Mouse (Mus musculus): ENCODE results near the gene Ube2v1. TPM values are rescaled to one million over a fixed set of nuclear protein-coding genes. Genes with fewer than 3 reads are reported as not detected.

Gene Ube2v1
- polyA plus RNA-seq, 1 experiment, result 237 TPM

GRCm38 (mm10) chr2:167600481-167600995 is 31.4 kb downstream of the Ube2v1 start:
- H3K4me3 ChIP-seq (ENCODE audit: insufficient read depth, poor library complexity, severe bottlenecking), result no peak overlapping the region
- H3K27me3 ChIP-seq (ENCODE audit: control insufficient read depth, insufficient read depth, insufficient read length), result no peaks in the 10 kb centered on the region
- H3K36me3 ChIP-seq (ENCODE audit: control insufficient read depth, insufficient read depth), result no peaks in the 10 kb centered on the region
- H3K79me3 ChIP-seq (ENCODE audit: low read depth), result no peaks in the 10 kb centered on the region
- TF ChIP-seq MYOG (IDR thresholded peaks at IDR 0.05; ENCODE audit: control insufficient read depth, extremely low read depth, insufficient read length), result no peak
- peak; percentile 60 for TF ChIP-seq MYOD1 (IDR thresholded peaks at IDR 0.05; ENCODE audit: control insufficient read depth, insufficient read length, low read depth)
- no peaks in the 10 kb centered on the region for H3K79me2 ChIP-seq (ENCODE audit: control insufficient read depth, insufficient read depth)
- no peak overlapping the region for H3ac ChIP-seq (ENCODE audit: control insufficient read depth, insufficient read length, low read depth)

DNA sequence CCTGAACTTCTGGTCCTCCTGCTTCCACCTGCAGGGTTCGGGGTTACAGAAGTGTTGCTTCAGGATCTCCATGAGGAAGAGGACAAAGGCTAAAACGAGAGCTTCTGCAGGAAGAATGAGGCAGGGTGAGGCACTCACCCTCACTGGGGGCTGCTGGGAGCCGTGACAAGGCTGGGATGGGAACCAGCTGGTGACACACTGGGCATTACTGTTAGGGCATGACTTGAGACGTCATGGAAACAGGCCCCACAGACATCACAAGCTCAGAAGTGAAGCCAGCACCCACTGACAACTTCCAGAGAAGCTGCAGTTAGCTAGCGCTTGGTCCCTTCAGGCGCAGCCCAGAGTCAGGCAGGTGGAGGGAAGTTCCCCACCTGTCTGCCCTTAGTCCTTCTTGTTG is 32.0 kb downstream of the Ube2v1 start:
- Histone ChIP-seq H3K4me3 (ENCODE audit: insufficient read depth, poor library complexity, severe bottlenecking) (no peak overlapping the region), H3K27me3 (ENCODE audit: control insufficient read depth, insufficient read depth, insufficient read length) (no peaks in the 10 kb centered on the region), H3K36me3 (ENCODE audit: control insufficient read depth, insufficient read depth) (no peaks in the 10 kb centered on the region), H3K79me2 (ENCODE audit: control insufficient read depth, insufficient read depth) (no peaks in the 10 kb centered on the region), H3ac (ENCODE audit: control insufficient read depth, insufficient read length, low read depth) (no peak overlapping the region), H3K79me3 (ENCODE audit: low read depth) (no peaks in the 10 kb centered on the region)
- no peak for TF ChIP-seq MYOD1 (IDR thresholded peaks at IDR 0.05; ENCODE audit: control insufficient read depth, insufficient read length, low read depth)
- TF ChIP-seq FOSL1 (IDR thresholded peaks at IDR 0.05; ENCODE audit: insufficient read depth, low read length, poor library complexity, severe bottlenecking), result no peak
- no peak for TF ChIP-seq CEBPB (IDR thresholded peaks at IDR 0.05; ENCODE audit: low read depth)
- TF ChIP-seq CTCF (IDR thresholded peaks at IDR 0.05; ENCODE audit: control insufficient read depth, insufficient read depth, insufficient read length), result no peak
- no peak for TF ChIP-seq MYOG (IDR thresholded peaks at IDR 0.05; ENCODE audit: control insufficient read depth, extremely low read depth, insufficient read length)

GRCm38 (mm10) chr2:167599195-167599594 is 32.7 kb downstream of the Ube2v1 start:
- no peak for TF ChIP-seq MYOG (IDR thresholded peaks at IDR 0.05; ENCODE audit: control insufficient read depth, extremely low read depth, insufficient read length)
- TF ChIP-seq CEBPB (IDR thresholded peaks at IDR 0.05; ENCODE audit: low read depth), result no peak
- no peak for TF ChIP-seq MYOD1 (IDR thresholded peaks at IDR 0.05; ENCODE audit: control insufficient read depth, insufficient read length, low read depth)
- no peak for TF ChIP-seq USF1 (IDR thresholded peaks at IDR 0.05; ENCODE audit: low read depth)
- no peak for TF ChIP-seq CTCF (IDR thresholded peaks at IDR 0.05; ENCODE audit: control insufficient read depth, insufficient read depth, insufficient read length)
- TF ChIP-seq MAX (IDR thresholded peaks at IDR 0.05), result no peak
- no peak for TF ChIP-seq FOSL1 (IDR thresholded peaks at IDR 0.05; ENCODE audit: insufficient read depth, low read length, poor library complexity, severe bottlenecking)
- Histone ChIP-seq H3K79me2 (ENCODE audit: control insufficient read depth, insufficient read depth) (no peaks in the 10 kb centered on the region), H3K79me3 (ENCODE audit: low read depth) (no peaks in the 10 kb centered on the region), H3ac (ENCODE audit: control insufficient read depth, insufficient read length, low read depth) (no peak overlapping the region), H3K4me3 (ENCODE audit: insufficient read depth, poor library complexity, severe bottlenecking) (no peak overlapping the region), H3K27me3 (ENCODE audit: control insufficient read depth, insufficient read depth, insufficient read length) (no peaks in the 10 kb centered on the region), H3K36me3 (ENCODE audit: control insufficient read depth, insufficient read depth) (no peaks in the 10 kb centered on the region)

DNA sequence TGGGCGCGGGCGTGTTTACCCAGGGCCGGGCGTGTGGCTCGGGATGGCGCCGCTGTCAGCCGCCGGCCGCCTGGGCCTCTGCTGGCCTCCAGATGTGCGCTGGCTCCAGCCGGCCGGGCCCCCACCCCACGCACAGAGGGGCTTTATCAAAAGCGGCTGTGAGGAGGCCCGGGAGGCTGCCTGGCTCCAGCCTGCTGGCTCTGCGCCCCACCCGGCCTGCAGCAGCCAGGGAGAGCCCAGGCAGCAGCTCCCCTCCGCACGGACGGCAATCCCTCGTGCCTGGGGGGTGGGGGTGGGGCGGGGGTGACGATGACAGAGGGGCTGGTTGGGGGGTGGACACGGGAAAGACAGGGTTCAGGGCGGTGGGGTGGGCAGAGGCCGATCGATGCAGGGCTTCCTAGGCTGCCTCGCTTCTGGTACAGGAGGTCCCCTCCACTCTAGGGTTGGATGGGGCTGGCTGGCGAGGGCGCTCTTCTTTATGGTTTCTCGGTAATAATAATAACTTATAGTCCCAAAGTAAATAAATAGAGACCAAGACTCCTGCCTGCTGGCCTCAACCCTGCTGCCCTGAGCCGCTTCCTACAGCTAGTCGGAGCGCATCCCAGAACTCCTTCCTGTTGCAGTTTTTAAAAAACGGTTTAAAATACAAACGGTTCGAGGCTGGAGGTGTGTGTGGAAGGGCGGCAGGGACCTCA is 34.3 kb downstream of the Ube2v1 start:
- Histone ChIP-seq H3K4me3 (ENCODE audit: insufficient read depth, poor library complexity, severe bottlenecking) (no peak overlapping the region), H3K79me3 (ENCODE audit: low read depth) (no peaks in the 10 kb centered on the region), H3K36me3 (ENCODE audit: control insufficient read depth, insufficient read depth) (no peaks in the 10 kb centered on the region), H3ac (ENCODE audit: control insufficient read depth, insufficient read length, low read depth) (no peak overlapping the region), H3K79me2 (ENCODE audit: control insufficient read depth, insufficient read depth) (no peaks in the 10 kb centered on the region), H3K27me3 (ENCODE audit: control insufficient read depth, insufficient read depth, insufficient read length) (no peaks in the 10 kb centered on the region)
- no peak for TF ChIP-seq CEBPB (IDR thresholded peaks at IDR 0.05; ENCODE audit: low read depth)
- TF ChIP-seq MYOD1 (IDR thresholded peaks at IDR 0.05; ENCODE audit: control insufficient read depth, insufficient read length, low read depth), result no peak
- no peak for TF ChIP-seq CTCF (IDR thresholded peaks at IDR 0.05; ENCODE audit: control insufficient read depth, insufficient read depth, insufficient read length)

GRCm38 (mm10) chr2:167596726-167597491 is 35.0 kb downstream of the Ube2v1 start:
- TF ChIP-seq FOSL1 (IDR thresholded peaks at IDR 0.05; ENCODE audit: insufficient read depth, low read length, poor library complexity, severe bottlenecking) (no peak), MAX (IDR thresholded peaks at IDR 0.05) (no peak), MYOD1 (IDR thresholded peaks at IDR 0.05; ENCODE audit: control insufficient read depth, insufficient read length, low read depth) (no peak)
- no peaks in the 10 kb centered on the region for H3K36me3 ChIP-seq (ENCODE audit: control insufficient read depth, insufficient read depth)
- no peaks in the 10 kb centered on the region for H3K79me2 ChIP-seq (ENCODE audit: control insufficient read depth, insufficient read depth)
- H3K4me3 ChIP-seq (ENCODE audit: insufficient read depth, poor library complexity, severe bottlenecking), result no peak overlapping the region
- no peak overlapping the region for H3ac ChIP-seq (ENCODE audit: control insufficient read depth, insufficient read length, low read depth)
- H3K79me3 ChIP-seq (ENCODE audit: low read depth), result no peaks in the 10 kb centered on the region
- H3K27me3 ChIP-seq (ENCODE audit: control insufficient read depth, insufficient read depth, insufficient read length), result no peaks in the 10 kb centered on the region

DNA sequence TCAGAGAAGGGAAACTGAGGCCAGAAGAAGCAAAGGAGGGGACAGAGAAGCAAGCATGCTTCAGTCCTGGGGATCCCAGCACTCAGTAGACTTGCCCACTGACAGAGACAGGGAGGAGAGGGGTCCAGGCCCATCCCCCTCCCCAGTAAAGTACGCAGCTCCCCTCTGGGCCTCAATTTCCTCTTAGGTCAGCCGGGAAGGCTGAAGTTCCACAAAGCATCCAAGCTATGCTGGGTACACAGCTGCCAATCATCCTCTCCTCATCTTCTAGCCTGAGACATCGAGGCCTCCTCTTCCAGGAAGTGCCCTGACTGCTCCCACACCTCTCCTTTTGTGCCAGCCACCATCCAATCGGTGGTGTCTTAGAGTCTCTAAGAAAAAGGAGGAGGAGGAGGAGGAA is 35.6 kb downstream of the Ube2v1 start:
- no peaks in the 10 kb centered on the region for H3K36me3 ChIP-seq (ENCODE audit: control insufficient read depth, insufficient read depth)
- no peaks in the 10 kb centered on the region for H3K79me2 ChIP-seq (ENCODE audit: control insufficient read depth, insufficient read depth)
- TF ChIP-seq USF1 (IDR thresholded peaks at IDR 0.05; ENCODE audit: low read depth) (no peak), FOSL1 (IDR thresholded peaks at IDR 0.05; ENCODE audit: insufficient read depth, low read length, poor library complexity, severe bottlenecking) (no peak), CTCF (IDR thresholded peaks at IDR 0.05; ENCODE audit: control insufficient read depth, insufficient read depth, insufficient read length) (no peak), MYOD1 (IDR thresholded peaks at IDR 0.05; ENCODE audit: control insufficient read depth, insufficient read length, low read depth) (no peak), CEBPB (IDR thresholded peaks at IDR 0.05; ENCODE audit: low read depth) (no peak), MYOG (IDR thresholded peaks at IDR 0.05; ENCODE audit: control insufficient read depth, extremely low read depth, insufficient read length) (no peak), MAX (IDR thresholded peaks at IDR 0.05) (no peak)
- no peaks in the 10 kb centered on the region for H3K79me3 ChIP-seq (ENCODE audit: low read depth)
- H3K4me3 ChIP-seq (ENCODE audit: insufficient read depth, poor library complexity, severe bottlenecking), result no peak overlapping the region
- no peaks in the 10 kb centered on the region for H3K27me3 ChIP-seq (ENCODE audit: control insufficient read depth, insufficient read depth, insufficient read length)
- no peak overlapping the region for H3ac ChIP-seq (ENCODE audit: control insufficient read depth, insufficient read length, low read depth)

Measured in C2C12 (cell line).